Mouse (Mus musculus): ENCODE data around the gene Olfr365. TPM values are rescaled to one million over a fixed set of nuclear protein-coding genes. Genes with fewer than 3 reads are reported as not detected.

Olfr365 gene
- total RNA-seq (2015): 0.05 TPM in 1 of 2 replicates, not detected in the other
- not detected in 2 replicates for total RNA-seq (2017)

GRCm38 (mm10) chr2:37187898-37188297 is at the start of gene Olfr365:
TSS of gene Olfr365 (plus strand) at chr2:37188198.
- no peak for ATAC-seq (replicated peaks; ENCODE audit: poor library complexity)

- no peak for ATAC-seq (replicated peaks; ENCODE audit: poor library complexity)
These were observed 49.0 kb upstream of the Olfr365 start, which contains the start of gene Olfr364-ps1 for GRCm38 (mm10) chr2:37139022-37139421. TSS of gene Olfr364-ps1 (plus strand) at chr2:37139322.

DNA sequence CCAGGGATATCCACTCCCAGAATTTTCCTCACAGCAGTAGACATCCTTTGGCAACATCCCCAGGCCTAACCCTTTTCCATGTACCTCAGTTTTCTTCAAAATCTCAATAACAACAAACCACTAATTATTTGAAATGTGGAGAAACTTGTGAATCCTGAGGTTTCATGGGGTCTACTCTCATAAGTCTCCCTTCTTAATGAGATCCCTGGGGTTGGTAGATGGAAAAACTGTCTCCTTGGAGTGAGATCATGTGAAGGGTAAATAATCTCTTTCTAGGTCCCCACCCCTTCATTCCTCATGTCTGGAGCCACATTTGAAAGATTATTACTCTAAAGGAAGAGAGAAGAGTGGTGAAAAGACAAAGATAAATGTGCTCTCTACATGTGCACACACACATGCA is 23.3 kb downstream of the Olfr365 start, which contains the start of gene Olfr366:
Gene Olfr366, plus strand, starts transcription at position 301 of the 400 bp plus-strand sequence.
- ATAC-seq (replicated peaks; ENCODE audit: poor library complexity): no peak

Other genes with a start within 250 kb of the Olfr365 start
- gene Olfr357, start 194.4 kb upstream of the Olfr365 start, total RNA-seq (2015): not detected in 2 replicates
- gene Olfr357, start 194.4 kb upstream of the Olfr365 start, total RNA-seq (2017): not detected in 2 replicates
- gene Olfr358, start 178.9 kb upstream of the Olfr365 start, total RNA-seq (2015): not detected in 2 replicates
- not detected in 2 replicates for gene Olfr358, start 178.9 kb upstream of the Olfr365 start, total RNA-seq (2017)
- gene Olfr360, start 122.5 kb upstream of the Olfr365 start, total RNA-seq (2015): not detected in 2 replicates
- gene Olfr360, start 122.5 kb upstream of the Olfr365 start, total RNA-seq (2017): not detected in 2 replicates
- not detected in 2 replicates for gene Olfr361, start 98.9 kb upstream of the Olfr365 start, total RNA-seq (2015)
- not detected in 2 replicates for gene Olfr361, start 98.9 kb upstream of the Olfr365 start, total RNA-seq (2017)
- gene Olfr362, start 70.3 kb upstream of the Olfr365 start, total RNA-seq (2015): not detected in 2 replicates
- not detected in 2 replicates for gene Olfr362, start 70.3 kb upstream of the Olfr365 start, total RNA-seq (2017)
- not detected in 2 replicates for gene Olfr364-ps1, start 48.9 kb upstream of the Olfr365 start, total RNA-seq (2015)
- gene Olfr364-ps1, start 48.9 kb upstream of the Olfr365 start, total RNA-seq (2017): not detected in 2 replicates
- gene Olfr366, start 23.4 kb downstream of the Olfr365 start, total RNA-seq (2015): not detected in 2 replicates
- gene Olfr366, start 23.4 kb downstream of the Olfr365 start, total RNA-seq (2017): not detected in 2 replicates
- gene Olfr368, start 138.3 kb downstream of the Olfr365 start, total RNA-seq (2015): not detected in 2 replicates
- not detected in 2 replicates for gene Olfr368, start 138.3 kb downstream of the Olfr365 start, total RNA-seq (2017)
- 27.3 TPM in 2 replicates for gene Pdcl, start 171.1 kb downstream of the Olfr365 start, total RNA-seq (2015)
- gene Pdcl, start 171.1 kb downstream of the Olfr365 start, total RNA-seq (2017): 56.1 and 98.5 TPM in 2 replicates
- 28.8 and 29.9 TPM in 2 replicates for gene Rc3h2, start 234.7 kb downstream of the Olfr365 start, total RNA-seq (2015)
- 23.1 and 37.1 TPM in 2 replicates for gene Rc3h2, start 234.7 kb downstream of the Olfr365 start, total RNA-seq (2017)

Data from megakaryocyte progenitor cell, adult 5-6 weeks (primary cell).